In genomic region chr2:49538056-49538455, GRCm38 (mm10) we compare ENCODE assay signal across 26 mouse cellular contexts.
DNase-seq lines count a peak whose midpoint lies in the region; ATAC-seq and TF ChIP-seq lines count a peak whose summit lies in the region.
"Had no signal": no experiment of that assay in that cellular context is flagged by ENCODE, and none has a peak within 500 bp of the region (broad histone marks: within the 10 kb centered on the region; RNA-seq: fewer than 3 reads in every experiment).

No protein-coding gene starts in this region.

- no peak overlapping the region for H3K9ac ChIP-seq in MEL (ENCODE audit: control insufficient read depth, low read depth, low read length, poor library complexity, severe bottlenecking)
- H3K9ac ChIP-seq in forebrain, embryonic 12.5 days, result no peak overlapping the region
- H3K9ac ChIP-seq: forebrain, postnatal 0 days; heart, embryonic 13.5 days; hindbrain, embryonic 13.5 days had no signal

- no peaks in the 10 kb centered on the region for H3K4me1 ChIP-seq in MEL (ENCODE audit: control insufficient read depth in 1 of 2, insufficient read depth in 2 of 2, low read length in 2 of 2)
- no peaks in the 10 kb centered on the region for H3K4me1 ChIP-seq in forebrain, embryonic 12.5 days
- H3K4me1 ChIP-seq: forebrain, embryonic 10.5 days; heart, embryonic 10.5 days; heart, embryonic 13.5 days; hindbrain, embryonic 13.5 days had no signal

- WGBS in forebrain, embryonic 12.5 days, result 58% methylated on average over 2 of the region's 2 CpGs

- H3K9me3 ChIP-seq in MEL (replicated peaks; ENCODE audit: insufficient read depth, low read length), result no peaks in the 10 kb centered on the region
- H3K9me3 ChIP-seq in forebrain, embryonic 12.5 days, result no peaks in the 10 kb centered on the region
- H3K9me3 ChIP-seq: forebrain, embryonic 10.5 days; G1E; heart, embryonic 10.5 days; heart, embryonic 13.5 days; hindbrain, embryonic 13.5 days had no signal

- peak; percentile 72 for ATAC-seq in inflammation-experienced regulatory T-cells, adult 6 months
- no peak for ATAC-seq in forebrain, embryonic 12.5 days (ENCODE audit: low FRiP score)
- ATAC-seq: forebrain, embryonic 14.5 days; forebrain, postnatal 0 days; hindbrain, embryonic 16.5 days; intestine, embryonic 16.5 days had no signal

- no peak for TF ChIP-seq CTCF in MEL (IDR thresholded peaks at IDR 0.05 in 2 of 3, conservative IDR thresholded peaks at IDR 0.05 in 1 of 3; ENCODE audit: control insufficient read depth in 1 of 3, insufficient read depth in 1 of 3, low read depth in 2 of 3, low read length in 3 of 3, poor library complexity in 1 of 3, severe bottlenecking in 1 of 3)

- no peak overlapping the region for H3K27ac ChIP-seq in MEL (ENCODE audit: control insufficient read depth, low read depth, low read length)
- no peak overlapping the region for H3K27ac ChIP-seq in forebrain, embryonic 12.5 days
- H3K27ac ChIP-seq: forebrain, embryonic 10.5 days; gastrocnemius, adult 2 months; heart, adult 2 months; heart, embryonic 10.5 days; heart, embryonic 13.5 days; hindbrain, embryonic 13.5 days had no signal

- peak; percentile 27 for DNase-seq in heart, adult 11 months
- no peak for DNase-seq in heart, postnatal 4 days
- peak; percentile 25 for DNase-seq in MEL (ENCODE audit: low read depth, low spot score)
- DNase-seq in lung, postnatal 14 days, result no peak
- DNase-seq: adrenal gland, adult 8-10 months; adrenal gland, postnatal 25 days; B cell, adult 2 months; cerebellum, adult 18-20 months; cerebellum, adult 9-10 months; cerebellum, postnatal 14 days; forebrain, postnatal 0 days; gastrocnemius, adult 2 months; gastrocnemius, postnatal 14 days; heart, adult 2 months; heart, postnatal 14 days; kidney, adult 18-20 months had no signal

- H3K27me3 ChIP-seq in MEL (ENCODE audit: control insufficient read depth in 1 of 2, insufficient read depth in 2 of 2, low read length in 2 of 2), result no peaks in the 10 kb centered on the region
- no peaks in the 10 kb centered on the region for H3K27me3 ChIP-seq in forebrain, embryonic 12.5 days
- H3K27me3 ChIP-seq: heart, embryonic 13.5 days; hindbrain, embryonic 13.5 days had no signal

- H3K4me3 ChIP-seq in MEL (ENCODE audit: control insufficient read depth in 1 of 2, insufficient read depth in 1 of 2, low read depth in 2 of 2, low read length in 2 of 2), result no peak overlapping the region
- no peak overlapping the region for H3K4me3 ChIP-seq in forebrain, embryonic 12.5 days (replicated peaks)
- H3K4me3 ChIP-seq: forebrain, embryonic 10.5 days; gastrocnemius, adult 2 months; heart, adult 2 months; heart, embryonic 10.5 days; heart, embryonic 13.5 days; hindbrain, embryonic 13.5 days had no signal

- peaks cover 0 to 5% of the 10 kb centered on the region in 2 experiments; a peak in 2 of 4 replicates for H3K36me3 ChIP-seq in MEL (ENCODE audit: control insufficient read depth in 1 of 2, insufficient read depth in 2 of 2, low read length in 2 of 2)
- peaks cover 13% of the 10 kb centered on the region for H3K36me3 ChIP-seq in forebrain, embryonic 12.5 days (replicated peaks)

- no peak for TF ChIP-seq POLR2A in MEL (IDR thresholded peaks at IDR 0.05; ENCODE audit: control insufficient read depth in 1 of 2, insufficient read depth in 1 of 2, low read depth in 1 of 2, low read length in 2 of 2, poor library complexity in 1 of 2)

- H3K79me2 ChIP-seq in MEL (ENCODE audit: control insufficient read depth, insufficient read depth, low read length, poor library complexity), result no peaks in the 10 kb centered on the region; the same call in 1 of the 2 replicates

- no peak for TF ChIP-seq RAD21 in MEL (IDR thresholded peaks at IDR 0.05; ENCODE audit: low read depth, low read length)

- no peak for TF ChIP-seq EP300 in MEL (IDR thresholded peaks at IDR 0.05; ENCODE audit: low read depth in 1 of 2, low read length in 2 of 2)

- no peak overlapping the region for H3K4me2 ChIP-seq in forebrain, embryonic 12.5 days
- H3K4me2 ChIP-seq: heart, embryonic 13.5 days; hindbrain, embryonic 13.5 days had no signal

TF ChIP-seq in MEL, 35 proteins besides CTCF, POLR2A, EP300 and RAD21:
- TF ChIP-seq NELFE (IDR thresholded peaks at IDR 0.05; ENCODE audit: low read depth, low read length) (no peak), MXI1 (IDR thresholded peaks at IDR 0.05; ENCODE audit: low read depth, low read length) (no peak), SMC3 (IDR thresholded peaks at IDR 0.05; ENCODE audit: low read depth, low read length) (no peak), USF1 (IDR thresholded peaks at IDR 0.05; ENCODE audit: low read depth, low read length) (no peak), USF2 (IDR thresholded peaks at IDR 0.05; ENCODE audit: borderline replicate concordance in 1 of 2, insufficient read depth in 1 of 2, low read depth in 1 of 2, low read length in 2 of 2) (no peak), MAX (IDR thresholded peaks at IDR 0.05; ENCODE audit: low read length) (no peak), BHLHE40 (IDR thresholded peaks at IDR 0.05; ENCODE audit: borderline replicate concordance, low read depth, low read length) (no peak), MAFK (IDR thresholded peaks at IDR 0.05; ENCODE audit: borderline replicate concordance, low read depth, low read length) (no peak), CHD1 (IDR thresholded peaks at IDR 0.05; ENCODE audit: low read depth, low read length) (no peak), ETS1 (IDR thresholded peaks at IDR 0.05; ENCODE audit: low read depth, low read length) (no peak), GABPA (IDR thresholded peaks at IDR 0.05; ENCODE audit: low read depth, low read length) (no peak), TCF12 (IDR thresholded peaks at IDR 0.05; ENCODE audit: low read depth, low read length) (no peak), ZNF384 (IDR thresholded peaks at IDR 0.05; ENCODE audit: low read depth, low read length) (no peak), TAL1 (IDR thresholded peaks at IDR 0.05; ENCODE audit: low read length) (no peak), CHD2 (IDR thresholded peaks at IDR 0.05; ENCODE audit: low read length) (no peak), RCOR1 (IDR thresholded peaks at IDR 0.05; ENCODE audit: low read depth, low read length) (no peak), POLR2AphosphoS5 (IDR thresholded peaks at IDR 0.05; ENCODE audit: borderline replicate concordance, low read depth, low read length) (no peak), ZKSCAN1 (IDR thresholded peaks at IDR 0.05; ENCODE audit: low read depth, low read length) (no peak), ZMIZ1 (IDR thresholded peaks at IDR 0.05; ENCODE audit: low read depth, low read length) (no peak)

Comparison
In these comparisons a context has a peak if more than half of its experiments do, and no peak if none do; other contexts are left out.
1. DNase-seq: peak in heart, adult 11 months (single experiment) and MEL (single experiment); none in heart, postnatal 4 days (single experiment) and lung, postnatal 14 days (single experiment).